Mouse (Mus musculus) small intestine, adult 2 months (tissue): ENCODE measurements around the gene Synj1.

Experiments used
- CTCF ChIP-seq: fragments of 200-500 bp; IDR thresholded peaks from 2 replicates; pipeline ENCODE4 v1.5.1; 2012; ENCODE audit warnings: low read depth, mild to moderate bottlenecking, control low read depth, inconsistent platforms, low read length, moderate library complexity, mixed read lengths; ENCODE audit not compliant: insufficient replicate concordance, insufficient read length; ENCODE audit errors: extremely low read depth
- POLR2A ChIP-seq: fragments of 200-500 bp; IDR thresholded peaks from 2 replicates; pipeline ENCODE4 v1.6.1; 2012; ENCODE audit warnings: low read depth, mild to moderate bottlenecking, control low read depth, inconsistent platforms, low read length, moderate library complexity

- TF ChIP-seq CTCF (no peak), POLR2A (no peak)
Observed at GRCm38 (mm10) chr16:90964302-90964701, 46.8 kb downstream of the Synj1 start.
